Mouse (Mus musculus) heart, embryonic 16.5 days (tissue): ENCODE results near the gene Phf11d. TPM values are rescaled to one million over a fixed set of nuclear protein-coding genes. Genes with fewer than 3 reads are reported as not detected.
"Not testable (repeated sequence)": the region's sequence is repeated elsewhere in the genome, so short reads cannot be mapped to it uniquely, and the experiment has no call there.

ENCODE experiments used
- ATAC-seq: fragments of 200-750 bp; cut with Nextera tagmentation; replicated peaks from 2 replicates; pipeline ENCODE4 v1.8.0; 2017; ENCODE audit warnings: moderate number of reproducible peaks; ENCODE audit not compliant: insufficient read depth, low FRiP score; ENCODE audit errors: extremely low read depth
- H3K27ac ChIP-seq: fragments of 300-500 bp; sonication (generic); 2 replicates; pipeline ENCODE4 v1.5.1; 2014; ENCODE audit warnings: mild to moderate bottlenecking, low read length, control low read depth, moderate library complexity
- H3K27me3 ChIP-seq: fragments of 300-500 bp; sonication (generic); 2 replicates; pipeline ENCODE4 v1.6.1; 2014; ENCODE audit warnings: low read length, mixed read lengths; ENCODE audit not compliant: control insufficient read depth, insufficient read depth
- H3K36me3 ChIP-seq: fragments of 300-500 bp; sonication (generic); 2 replicates; pipeline ENCODE4 v1.6.1; 2014; ENCODE audit not compliant: control insufficient read depth, insufficient read depth
- H3K4me1 ChIP-seq: fragments of 300-500 bp; sonication (generic); 2 replicates; pipeline ENCODE4 v1.6.1; 2014; ENCODE audit warnings: low read length, mixed read lengths; ENCODE audit not compliant: control insufficient read depth, insufficient read depth
- H3K4me2 ChIP-seq: fragments of 300-500 bp; sonication (generic); 2 replicates; pipeline ENCODE4 v1.6.1; 2014; ENCODE audit warnings: low read depth, mild to moderate bottlenecking, control low read depth, low read length
- H3K4me3 ChIP-seq: fragments of 300-500 bp; sonication (generic); 2 replicates; pipeline ENCODE4 v1.5.1; 2014; ENCODE audit warnings: mild to moderate bottlenecking, control low read depth, low read length
- H3K9ac ChIP-seq: fragments of 300-500 bp; sonication (generic); 2 replicates; pipeline ENCODE4 v1.6.1; 2014; ENCODE audit warnings: low read length, control low read depth
- H3K9me3 ChIP-seq: fragments of 300-500 bp; sonication (generic); replicated peaks from 2 replicates; pipeline ENCODE4 v1.6.1; 2016; ENCODE audit warnings: low read length; ENCODE audit not compliant: control insufficient read depth
- WGBS: fragments of 180-500 bp; shearing (Covaris S2); extraction: QIAGEN DNeasy Blood & Tissue Kit; methylation state at CpG from one replicate; pipeline ENCODE4 v1.1.7; 2014; 5-methylcytosine and 5-hydroxymethylcytosine counted together
- polyA plus RNA-seq: library from polyadenylated mRNA; unstranded; fragments of >200 nt; fragmentation: Nextera tagmentation; extraction: Ambion mirVana; gene quantifications from 2 replicates; pipeline ENCODE4 v1.2.1, GENCODE M21; 2015

Phf11d gene
- polyA plus RNA-seq, result 2.7 and 4.6 TPM in 2 replicates

DNA sequence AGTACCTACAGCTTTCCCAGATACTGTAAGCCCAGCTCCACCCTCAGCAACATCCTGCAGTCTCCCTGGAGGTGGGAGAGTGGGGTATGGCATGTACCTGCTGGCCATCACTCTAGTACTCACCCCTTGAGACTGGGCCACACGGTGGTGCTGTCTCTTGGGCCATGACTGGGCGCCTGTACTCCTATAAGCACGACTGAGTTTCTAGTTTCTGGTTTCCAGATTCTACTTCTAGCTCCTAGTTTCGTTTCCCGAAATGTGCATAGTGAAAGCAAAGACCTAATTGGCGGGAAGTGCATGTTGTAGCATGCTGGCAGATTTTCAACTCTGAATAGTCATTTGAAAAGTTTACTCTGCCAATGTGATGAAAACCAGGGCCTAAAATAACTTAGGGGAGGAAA, at the start of gene Phf11d:
Gene Phf11d, minus strand, starts transcription at position 227 of the 401 bp plus-strand sequence.
- Histone ChIP-seq H3K27me3 (no peaks in the 10 kb centered on the region), H3K27ac (peak within 1 kb of the TSS; percentile 61), H3K4me2 (peak within 1 kb of the TSS; percentile 49), H3K4me1 (peaks cover 7% of the 10 kb centered on the region), H3K36me3 (no peaks in the 10 kb centered on the region), H3K9ac (no peak within 1 kb of the TSS), H3K4me3 (peak within 1 kb of the TSS; percentile 24; the same call in 1 of the 2 replicates), H3K9me3 (no peaks in the 10 kb centered on the region; the same call in 1 of the 2 replicates)
- 45% methylated on average over 6 of the region's 6 CpGs for WGBS
- ATAC-seq, result 0 out of 2 replicates have a peak, but pooled peaks have one; percentile 32

DNA sequence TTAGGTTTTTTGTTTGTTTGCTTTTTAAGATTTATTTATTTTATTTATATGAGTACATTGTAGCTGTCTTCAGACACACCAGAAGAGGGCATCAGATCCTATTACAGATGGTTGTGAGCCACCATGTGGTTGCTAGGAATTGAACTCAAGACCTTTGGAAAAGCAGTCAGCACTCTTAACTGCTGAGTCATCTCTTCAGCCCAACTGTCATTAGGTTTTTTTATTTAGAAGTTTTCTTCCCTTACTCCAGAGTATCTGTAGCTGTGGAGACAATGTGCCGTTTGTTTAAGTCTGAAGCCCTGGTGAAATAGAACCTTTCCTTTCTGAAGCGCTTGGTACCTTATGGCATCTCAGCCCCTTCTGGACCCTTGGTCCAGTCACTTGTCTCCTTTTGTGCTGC, 49.7 kb upstream of the Phf11d start:
- ATAC-seq, H3K9ac ChIP-seq: not testable (repeated sequence)

DNA sequence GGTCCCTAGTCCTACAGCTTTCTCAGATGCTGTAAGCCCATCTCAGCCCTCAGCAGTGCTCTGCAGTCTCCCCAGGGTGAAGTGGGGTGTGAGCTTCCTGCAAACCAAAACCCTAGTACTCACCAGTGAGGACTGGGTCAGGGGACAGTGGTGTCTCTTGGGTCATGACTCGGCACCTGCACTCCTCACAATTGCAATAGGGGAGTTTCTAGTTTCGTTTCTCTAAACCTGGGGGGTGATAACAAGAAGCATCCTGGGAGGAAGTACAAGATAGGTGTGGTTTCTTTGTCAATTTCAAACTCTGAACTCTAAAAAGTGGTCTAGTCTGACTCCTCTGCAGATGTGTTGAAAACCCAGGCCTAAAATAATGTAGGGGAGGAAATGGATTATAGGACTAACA, 31.7 kb upstream of the Phf11d start:
- WGBS, result 68% methylated on average over 2 of the region's 2 CpGs
- H3K9ac ChIP-seq, result no peak overlapping the region
- ATAC-seq, result no peak
- H3K36me3 ChIP-seq, result no peaks in the 10 kb centered on the region
- H3K4me2 ChIP-seq, result no peak overlapping the region
- no peak overlapping the region for H3K4me3 ChIP-seq
- no peak overlapping the region for H3K27ac ChIP-seq
- no peaks in the 10 kb centered on the region for H3K27me3 ChIP-seq
- H3K4me1 ChIP-seq, result no peaks in the 10 kb centered on the region
- H3K9me3 ChIP-seq, result no peaks in the 10 kb centered on the region

More for the DNA sequence above, 49.7 kb upstream of the Phf11d start:
- H3K4me2 ChIP-seq, H3K36me3 ChIP-seq, H3K4me1 ChIP-seq, H3K27me3 ChIP-seq, H3K9me3 ChIP-seq, H3K4me3 ChIP-seq, H3K27ac ChIP-seq: not testable (repeated sequence)
- WGBS, result 90% methylated on average over 2 of the region's 2 CpGs

DNA sequence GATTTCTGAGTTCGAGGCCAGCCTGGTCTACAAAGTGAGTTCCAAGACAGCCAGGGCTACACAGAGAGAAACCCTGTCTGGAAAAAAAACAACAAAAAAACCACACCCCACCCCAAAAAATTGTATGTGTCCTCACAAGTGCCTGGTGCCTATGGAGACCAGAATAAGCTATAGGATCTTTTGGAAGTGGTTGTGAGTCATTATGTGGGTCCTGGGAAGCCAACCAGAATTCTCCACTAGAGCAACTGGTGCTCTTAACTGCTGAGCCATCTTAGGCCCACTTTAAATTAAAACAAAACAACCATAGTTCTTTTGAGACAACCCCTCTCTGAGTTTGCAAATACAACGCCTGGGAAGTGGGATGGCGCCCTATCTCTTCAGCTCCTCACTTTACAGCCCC, 30.0 kb upstream of the Phf11d start, which contains the start of gene Phf11c:
Gene Phf11c, minus strand, starts transcription at position 101 of the 400 bp plus-strand sequence.
- H3K4me1 ChIP-seq, result no peaks in the 10 kb centered on the region
- H3K36me3 ChIP-seq, result no peaks in the 10 kb centered on the region
- no peak within 1 kb of the TSS for H3K4me3 ChIP-seq
- WGBS, result 83% methylated on average over 3 of the region's 3 CpGs
- ATAC-seq, result no peak
- no peaks in the 10 kb centered on the region for H3K9me3 ChIP-seq
- no peak within 1 kb of the TSS for H3K27ac ChIP-seq
- H3K4me2 ChIP-seq, result no peak within 1 kb of the TSS
- no peak within 1 kb of the TSS for H3K9ac ChIP-seq
- H3K27me3 ChIP-seq, result no peaks in the 10 kb centered on the region

DNA sequence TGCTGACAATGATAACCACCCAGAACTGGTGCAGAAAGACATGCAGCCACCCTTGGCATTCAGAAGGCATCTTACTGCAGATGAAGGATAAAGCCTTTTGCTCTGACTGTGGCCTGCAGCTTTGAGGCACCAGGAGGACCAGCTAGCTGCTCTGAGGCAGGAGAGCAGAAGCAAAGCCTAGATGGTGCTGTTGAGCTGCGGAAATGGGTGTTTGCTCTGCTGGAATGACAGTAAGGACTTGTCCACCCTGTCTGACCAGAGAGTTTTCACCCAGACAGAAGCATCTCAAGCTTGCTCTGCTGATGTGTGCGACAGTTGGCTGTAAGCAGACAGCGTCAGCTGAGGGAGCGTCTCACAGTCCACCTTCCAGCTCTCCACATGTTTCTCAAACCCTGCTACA, 24.9 kb upstream of the Phf11d start:
- not testable (repeated sequence) for H3K9ac ChIP-seq, H3K4me1 ChIP-seq, ATAC-seq, H3K27ac ChIP-seq, H3K4me3 ChIP-seq, H3K4me2 ChIP-seq, H3K27me3 ChIP-seq, H3K36me3 ChIP-seq, H3K9me3 ChIP-seq
- WGBS, result 49% methylated on average over 4 of the region's 4 CpGs

DNA sequence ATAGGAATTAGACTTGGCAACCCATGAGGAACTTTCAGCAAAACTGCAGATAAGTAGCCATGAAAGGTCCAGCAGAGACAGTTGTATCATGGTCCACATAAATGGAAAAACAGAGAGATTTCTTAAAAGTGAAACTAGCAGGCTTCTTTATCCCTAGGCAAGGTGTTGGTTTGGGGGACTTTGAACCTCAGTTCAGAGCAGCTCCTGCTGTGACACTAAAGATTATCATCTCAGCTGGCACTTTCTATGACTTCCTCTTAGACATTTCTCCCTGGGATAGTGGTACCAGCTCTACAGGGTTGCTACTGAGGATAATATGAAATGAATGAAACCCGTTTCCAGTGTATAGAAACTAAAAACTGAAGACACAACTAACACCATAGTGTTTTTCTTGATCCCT, 24.3 kb upstream of the Phf11d start:
- no peak overlapping the region for H3K4me2 ChIP-seq
- no peak overlapping the region for H3K27ac ChIP-seq
- no peak for ATAC-seq
- WGBS, result 48% methylated on average over 1 of the region's 1 CpGs
- H3K27me3 ChIP-seq, result no peaks in the 10 kb centered on the region
- no peaks in the 10 kb centered on the region for H3K36me3 ChIP-seq
- H3K9me3 ChIP-seq, result no peaks in the 10 kb centered on the region
- no peak overlapping the region for H3K9ac ChIP-seq
- H3K4me1 ChIP-seq, result no peaks in the 10 kb centered on the region
- no peak overlapping the region for H3K4me3 ChIP-seq

DNA sequence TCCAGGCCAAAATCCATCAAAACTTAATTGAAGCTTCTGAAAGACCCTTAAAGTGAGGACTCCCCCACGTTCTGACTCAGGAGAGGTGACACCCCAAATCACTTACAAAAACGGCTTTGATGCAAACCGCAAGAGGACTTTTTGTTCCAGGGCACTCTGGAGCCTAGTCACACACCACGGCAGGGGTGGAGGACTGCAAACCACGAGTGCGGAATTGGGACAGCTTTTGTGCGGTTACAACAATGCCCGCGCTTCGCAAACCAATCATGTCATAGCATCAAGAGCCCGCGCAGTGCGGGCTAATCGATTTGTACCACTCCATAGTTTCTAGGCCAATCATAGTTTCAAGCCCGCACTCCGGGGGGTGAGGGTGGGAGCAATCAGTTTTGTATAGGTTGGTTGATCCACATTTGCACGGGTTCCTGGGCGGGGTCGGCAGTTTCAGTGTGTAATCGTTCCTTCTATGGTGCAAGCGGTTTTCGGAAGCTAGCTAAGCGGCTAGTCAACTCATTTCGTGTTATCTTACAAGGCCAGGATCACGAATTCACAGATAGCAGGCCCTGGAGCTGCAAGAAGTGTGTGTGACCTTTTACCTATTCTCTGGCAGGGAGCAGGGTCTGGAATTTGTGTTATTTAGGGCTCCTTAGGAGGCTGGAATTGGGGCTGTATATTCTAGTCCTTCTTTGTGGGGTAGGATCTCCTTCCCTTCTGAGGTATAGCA, 5.2 kb upstream of the Phf11d start:
- Histone ChIP-seq H3K9ac (no peak overlapping the region), H3K9me3 (peaks cover 10% of the 10 kb centered on the region), H3K27ac (no peak overlapping the region), H3K4me1 (peaks cover 3% of the 10 kb centered on the region; the same call in 1 of the 2 replicates), H3K4me2 (no peak overlapping the region), H3K4me3 (no peak overlapping the region), H3K27me3 (no peaks in the 10 kb centered on the region), H3K36me3 (no peaks in the 10 kb centered on the region)
- ATAC-seq, result no peak
- WGBS, result 87% methylated on average over 25 of the region's 25 CpGs

DNA sequence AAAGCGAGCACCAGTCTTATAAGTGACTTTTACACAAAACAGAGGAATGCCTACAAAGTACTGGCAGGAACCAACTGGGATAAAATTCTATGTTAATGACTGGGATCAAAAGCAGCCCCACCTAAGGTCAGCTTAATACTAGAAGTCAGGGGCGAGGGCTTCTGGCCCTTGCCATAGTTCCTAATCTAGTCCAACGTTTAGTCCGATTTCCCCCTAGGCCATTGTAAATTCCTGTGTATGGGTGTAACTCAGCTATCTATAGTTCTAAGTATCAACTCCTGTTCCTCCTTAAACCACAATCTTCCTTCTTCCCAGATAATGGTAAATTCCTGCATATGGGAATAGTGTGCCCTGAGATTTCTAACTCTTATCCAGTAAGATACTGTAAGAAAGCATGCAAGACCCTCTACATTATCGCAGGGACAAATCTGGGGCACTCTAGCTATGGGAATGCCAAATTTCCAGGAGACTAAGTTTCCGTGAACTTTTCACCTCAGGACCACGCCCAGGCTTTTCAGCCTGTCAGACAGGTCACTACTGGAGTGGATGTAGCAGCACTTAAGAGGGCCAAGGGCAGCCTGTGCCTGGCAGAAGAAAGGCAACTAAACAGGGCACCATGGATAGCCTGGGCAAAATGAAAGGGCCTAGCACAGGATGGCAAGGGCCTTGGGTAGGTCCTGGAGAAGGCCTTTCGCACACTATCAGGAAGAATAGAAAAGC, 1.3 kb upstream of the Phf11d start:
- WGBS, result 61% methylated on average over 8 of the region's 8 CpGs
- ATAC-seq, result no peak
- no peak overlapping the region for H3K4me2 ChIP-seq
- H3K27ac ChIP-seq, result no peak overlapping the region
- H3K9ac ChIP-seq, result no peak overlapping the region
- no peaks in the 10 kb centered on the region for H3K27me3 ChIP-seq
- H3K9me3 ChIP-seq, result peaks cover 6% of the 10 kb centered on the region
- no peaks in the 10 kb centered on the region for H3K36me3 ChIP-seq
- H3K4me3 ChIP-seq, result no peak overlapping the region
- peaks cover 7% of the 10 kb centered on the region for H3K4me1 ChIP-seq

DNA sequence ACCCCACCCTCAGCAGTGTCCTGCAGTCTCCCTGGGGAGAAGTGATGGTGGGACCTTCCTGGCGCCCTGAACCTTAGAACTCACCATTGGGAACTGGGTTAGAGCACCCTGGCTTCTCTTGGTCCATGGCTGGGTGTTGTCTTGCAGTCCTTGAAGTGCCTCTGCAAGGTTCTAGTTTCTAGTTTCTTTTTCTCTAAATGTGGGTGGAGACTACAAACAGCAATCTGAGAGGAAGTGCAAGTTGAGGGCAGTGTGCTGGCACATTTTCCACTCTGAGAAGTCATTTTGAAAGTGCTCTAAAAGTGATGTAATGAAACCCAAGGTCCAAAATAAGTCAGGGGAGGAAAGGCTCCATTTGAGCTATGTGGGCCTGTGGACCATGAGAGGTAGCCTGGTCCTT, 24.1 kb downstream of the Phf11d start, which contains the start of gene Phf11b:
Gene Phf11b, minus strand, starts transcription at position 163 of the 400 bp plus-strand sequence.
- 61% methylated on average over 1 of the region's 1 CpGs for WGBS
- not testable (repeated sequence) for H3K27me3 ChIP-seq, H3K27ac ChIP-seq, H3K4me2 ChIP-seq, H3K9ac ChIP-seq, H3K4me1 ChIP-seq, ATAC-seq, H3K36me3 ChIP-seq, H3K4me3 ChIP-seq, H3K9me3 ChIP-seq
